Mouse (Mus musculus): ENCODE results near the gene Mcrs1.
"Not testable (repeated sequence)": the region's sequence is repeated elsewhere in the genome, so short reads cannot be mapped to it uniquely, and the experiment has no call there.

Gene Mcrs1

DNA sequence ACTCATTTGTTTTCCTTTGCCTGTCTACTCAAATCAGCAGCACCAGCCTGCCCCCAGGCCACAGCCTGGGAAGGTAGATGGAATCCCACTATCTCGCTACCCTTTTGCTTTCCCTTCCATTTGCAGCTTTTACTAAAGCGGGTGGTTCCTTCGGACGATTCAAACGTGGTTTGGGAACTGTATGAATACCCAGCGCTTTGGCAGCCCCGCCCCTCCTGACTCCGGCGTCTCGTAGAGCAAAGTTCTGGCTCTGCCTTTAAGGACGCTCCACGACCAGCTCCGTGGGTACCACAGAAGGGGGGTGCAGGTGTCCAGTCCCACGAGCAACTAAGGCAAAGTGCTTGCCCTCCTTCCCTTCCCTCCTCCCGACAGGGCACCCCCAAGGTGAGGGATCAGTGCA is 650 bp downstream of the Mcrs1 start:
- peak; percentile 52 for DNase-seq (ENCODE audit: low read depth)

DNA sequence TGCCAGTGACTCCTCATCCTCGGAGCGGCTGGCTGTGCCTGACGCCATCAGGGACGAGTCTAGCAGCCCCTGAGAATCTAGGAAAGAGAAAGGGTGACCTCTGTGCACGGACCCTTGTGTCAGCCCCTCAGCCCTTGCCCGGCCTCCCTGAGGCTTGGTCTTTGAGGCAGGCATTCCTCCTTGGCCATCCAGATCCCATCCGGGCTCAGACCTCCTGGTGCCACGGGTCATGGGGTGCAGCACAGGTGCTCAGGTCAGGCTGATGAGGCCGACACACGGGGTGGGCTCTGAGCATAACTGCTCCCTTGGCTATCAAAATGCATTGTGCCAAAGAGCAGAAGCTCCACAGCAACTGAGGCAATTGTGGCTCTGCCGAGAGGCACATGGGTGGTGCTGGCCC is 1.8 kb downstream of the Mcrs1 start:
- no peak for DNase-seq (ENCODE audit: low read depth)

DNA sequence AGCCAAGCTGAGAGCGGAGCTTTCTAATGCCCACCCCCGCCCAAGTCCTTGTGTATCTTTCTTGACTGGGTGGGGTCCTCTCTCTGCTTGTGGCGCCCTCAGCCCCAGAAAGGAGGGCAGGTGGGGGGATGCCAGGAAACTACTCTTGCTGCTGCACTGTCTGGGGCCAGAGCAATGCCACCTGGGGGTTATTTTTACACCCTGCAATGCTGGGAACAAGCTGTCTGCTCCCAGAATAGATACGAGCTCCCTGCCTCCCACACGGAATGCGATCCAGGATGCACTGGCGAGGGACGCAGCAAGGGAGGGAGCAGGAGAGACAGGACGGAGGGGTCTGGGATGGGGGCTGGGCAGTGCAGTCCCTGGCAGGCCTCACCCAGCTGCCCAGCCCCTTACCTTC is 2.8 kb downstream of the Mcrs1 start:
- DNase-seq (ENCODE audit: low read depth), result no peak

DNA sequence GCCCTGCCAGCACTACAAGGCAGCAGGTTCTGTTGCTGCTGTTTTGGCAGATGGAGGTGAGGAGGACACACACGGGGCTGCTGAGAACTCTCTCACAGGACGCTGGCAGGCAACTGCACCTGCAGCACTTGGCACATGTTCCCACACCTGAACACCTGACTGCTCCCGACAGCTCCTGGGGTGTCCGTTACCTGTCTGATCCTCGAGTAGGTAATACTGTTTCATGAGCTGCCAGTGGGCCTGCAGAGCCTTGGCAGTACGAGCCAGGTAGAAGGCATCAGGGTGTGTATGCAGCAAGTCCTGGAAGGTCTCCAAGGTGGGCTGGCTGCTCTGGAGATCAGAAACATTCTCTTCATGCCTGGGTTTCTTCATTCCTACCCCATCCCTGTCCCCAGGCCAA is 5.0 kb downstream of the Mcrs1 start:
- not testable (repeated sequence) for DNase-seq (ENCODE audit: low read depth)

DNA sequence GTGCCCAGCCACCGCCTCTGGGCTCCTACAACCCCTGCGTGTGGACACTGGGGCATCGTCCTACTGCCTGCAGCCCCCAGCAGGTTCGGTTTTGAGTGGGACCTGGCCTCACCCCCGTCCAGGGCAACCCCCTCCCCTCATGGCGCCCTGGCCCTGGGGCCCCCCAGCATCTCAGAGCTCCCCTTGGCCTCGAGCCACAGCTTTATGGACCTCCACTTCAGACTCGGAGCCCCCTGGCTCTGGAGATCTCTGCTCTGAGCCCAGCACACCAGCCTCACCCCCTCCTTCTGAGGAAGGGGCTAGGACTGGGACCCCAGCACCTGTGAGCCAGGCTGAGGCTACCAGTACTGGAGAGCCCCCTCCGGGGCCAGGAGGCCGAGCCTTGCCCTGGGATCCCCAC is 9.7 kb downstream of the Mcrs1 start:
- no peak for DNase-seq (ENCODE audit: low read depth)

DNA sequence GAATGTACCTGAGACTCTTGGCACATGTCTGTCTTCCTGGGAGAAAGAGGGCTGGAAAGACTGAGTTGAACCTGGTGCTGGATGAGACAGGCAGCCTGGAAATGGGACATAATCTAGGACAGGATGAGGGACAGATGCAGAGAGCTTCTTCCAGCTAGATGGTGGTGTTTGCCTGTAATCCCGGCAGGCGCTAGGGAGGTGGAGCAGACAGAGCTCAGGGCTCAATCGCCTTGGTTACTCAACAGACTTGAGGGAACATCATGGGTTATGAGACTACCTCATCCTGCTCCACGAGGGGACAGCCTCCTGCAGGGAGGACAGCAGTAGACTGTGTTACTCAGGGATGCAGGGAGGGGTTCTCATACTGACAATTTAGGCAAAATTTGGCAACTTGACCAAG is 10.5 kb downstream of the Mcrs1 start:
- no peak for DNase-seq (ENCODE audit: low read depth)

DNA sequence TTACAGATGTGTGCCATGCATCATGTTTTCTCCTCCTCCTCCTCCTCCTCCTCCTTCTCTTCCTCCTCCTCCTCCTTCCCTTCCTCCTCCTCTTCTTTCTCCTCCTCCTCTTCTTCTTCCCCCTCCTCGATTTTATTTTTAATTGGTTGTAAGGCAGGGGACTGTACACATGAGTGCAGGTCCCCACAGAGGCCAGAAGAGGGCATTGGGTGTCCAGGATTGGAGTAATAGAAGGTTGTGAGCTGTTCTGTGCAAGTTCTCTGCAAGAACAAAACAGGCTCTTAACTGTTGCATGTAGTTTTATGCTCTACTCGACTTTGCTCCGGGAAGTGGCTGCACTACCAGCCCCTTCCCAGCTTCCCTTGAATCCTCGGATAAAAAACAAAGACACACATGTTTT is 11.6 kb downstream of the Mcrs1 start:
- DNase-seq (ENCODE audit: low read depth), result no peak

DNA sequence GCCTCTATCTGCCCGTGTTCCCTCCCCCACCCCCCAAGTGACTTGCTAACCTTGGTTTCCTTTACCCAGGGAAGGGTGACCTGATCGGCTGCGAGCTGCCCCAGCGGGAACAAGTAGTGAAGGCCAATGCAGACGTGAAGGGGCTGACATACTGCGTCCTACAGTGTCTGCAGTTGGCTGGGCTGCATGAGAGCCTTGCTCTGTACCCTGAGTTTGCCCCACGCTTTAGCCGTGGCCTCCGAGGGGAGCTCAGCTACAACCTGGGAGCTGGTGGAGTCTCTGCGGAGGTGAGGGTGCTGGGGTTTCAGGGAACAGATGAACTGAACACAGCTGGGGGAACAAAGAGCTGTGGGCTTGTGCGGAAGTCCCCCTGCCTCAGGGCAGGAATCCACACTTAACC is 13.8 kb downstream of the Mcrs1 start:
- DNase-seq (ENCODE audit: low read depth), result peak; percentile 35

DNA sequence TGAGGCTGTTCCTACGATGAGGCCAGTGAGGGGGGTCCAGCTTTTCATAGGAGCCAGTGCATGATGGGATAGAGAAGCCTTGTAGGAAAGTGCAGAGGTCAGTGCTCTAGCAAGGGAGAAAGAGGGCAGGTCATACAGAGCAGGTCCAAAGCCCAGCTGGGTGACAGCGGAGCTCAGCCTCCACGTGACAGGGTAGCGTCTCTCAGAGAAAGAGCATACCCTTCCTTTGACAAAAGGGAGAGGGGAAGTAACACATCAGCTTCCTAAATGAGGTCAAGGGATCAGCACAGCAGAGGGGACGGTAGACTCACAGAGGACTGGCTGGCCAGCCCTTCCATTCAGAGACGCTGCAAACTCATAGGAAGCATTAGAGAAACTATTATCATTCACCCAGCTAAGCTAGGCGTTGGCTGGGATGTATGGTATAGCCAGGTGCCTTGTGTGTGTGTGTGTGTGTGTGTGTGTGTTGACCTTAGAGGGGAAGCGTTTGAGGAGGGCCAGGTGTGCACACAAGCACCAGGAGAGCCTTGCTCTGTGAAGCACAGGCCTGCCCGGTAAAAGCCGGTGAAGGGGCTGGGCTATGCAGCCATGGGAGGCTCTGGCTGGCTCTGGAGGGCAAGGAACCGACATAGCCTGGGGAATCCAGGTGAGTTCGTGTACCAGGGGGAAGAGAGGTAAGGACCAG is 17.3 kb downstream of the Mcrs1 start:
- peak; percentile 41 for DNase-seq (ENCODE audit: low read depth)

DNA sequence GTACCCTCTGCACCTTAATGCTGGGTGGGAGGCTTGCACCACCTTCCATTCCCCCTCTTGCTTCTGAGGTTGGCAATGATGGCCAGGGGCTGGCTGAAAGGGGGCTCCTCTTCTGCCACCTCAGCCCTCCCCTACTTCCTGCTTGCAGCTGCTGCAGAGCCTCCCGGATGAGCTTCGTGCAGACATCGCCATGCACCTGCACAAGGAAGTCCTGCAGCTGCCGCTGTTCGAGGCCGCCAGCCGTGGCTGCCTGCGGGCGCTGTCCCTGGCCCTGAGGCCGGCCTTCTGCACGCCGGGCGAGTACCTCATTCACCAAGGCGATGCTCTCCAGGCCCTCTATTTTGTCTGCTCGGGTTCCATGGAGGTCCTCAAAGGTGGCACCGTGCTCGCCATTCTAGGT is 18.0 kb downstream of the Mcrs1 start:
- DNase-seq (ENCODE audit: low read depth), result peak; percentile 69

DNA sequence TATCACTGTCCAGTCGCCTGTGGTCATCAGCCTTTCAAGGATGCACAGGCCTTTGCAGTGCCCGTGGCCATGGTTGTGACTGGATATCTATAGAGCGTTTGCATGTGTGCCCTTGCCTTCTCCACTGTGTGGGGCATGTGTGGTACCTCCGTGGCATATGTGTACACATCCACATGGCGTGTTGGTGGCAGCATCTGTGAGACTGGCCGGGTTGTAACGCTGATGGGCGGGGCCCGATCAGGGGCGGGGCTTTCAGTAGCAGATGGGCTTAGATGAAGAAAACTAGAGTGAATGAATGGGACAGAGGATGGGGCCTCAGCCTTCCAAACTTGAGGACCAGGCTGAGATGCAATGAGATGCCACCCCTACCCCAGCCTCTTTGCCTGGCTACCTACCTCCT is 19.8 kb downstream of the Mcrs1 start:
- no peak for DNase-seq (ENCODE audit: low read depth)

DNA sequence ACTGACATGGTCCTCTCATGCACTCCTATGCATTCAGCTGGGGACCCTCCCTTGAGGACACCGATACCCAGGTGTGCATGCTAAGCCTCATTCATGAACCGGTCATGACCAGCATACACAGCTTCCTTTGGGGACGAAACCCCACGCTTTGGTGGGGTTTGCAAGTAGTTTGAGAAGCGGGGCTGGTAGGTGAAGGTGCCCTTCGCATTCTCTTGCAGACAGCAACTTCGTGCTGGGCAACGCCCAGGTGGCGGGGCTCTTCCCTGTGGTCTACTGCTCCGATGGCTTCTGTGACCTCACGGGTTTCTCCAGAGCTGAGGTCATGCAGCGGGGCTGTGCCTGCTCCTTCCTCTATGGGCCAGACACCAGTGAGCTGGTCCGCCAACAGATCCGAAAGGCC is 25.7 kb downstream of the Mcrs1 start:
- DNase-seq (ENCODE audit: low read depth), result peak; percentile 28

DNA sequence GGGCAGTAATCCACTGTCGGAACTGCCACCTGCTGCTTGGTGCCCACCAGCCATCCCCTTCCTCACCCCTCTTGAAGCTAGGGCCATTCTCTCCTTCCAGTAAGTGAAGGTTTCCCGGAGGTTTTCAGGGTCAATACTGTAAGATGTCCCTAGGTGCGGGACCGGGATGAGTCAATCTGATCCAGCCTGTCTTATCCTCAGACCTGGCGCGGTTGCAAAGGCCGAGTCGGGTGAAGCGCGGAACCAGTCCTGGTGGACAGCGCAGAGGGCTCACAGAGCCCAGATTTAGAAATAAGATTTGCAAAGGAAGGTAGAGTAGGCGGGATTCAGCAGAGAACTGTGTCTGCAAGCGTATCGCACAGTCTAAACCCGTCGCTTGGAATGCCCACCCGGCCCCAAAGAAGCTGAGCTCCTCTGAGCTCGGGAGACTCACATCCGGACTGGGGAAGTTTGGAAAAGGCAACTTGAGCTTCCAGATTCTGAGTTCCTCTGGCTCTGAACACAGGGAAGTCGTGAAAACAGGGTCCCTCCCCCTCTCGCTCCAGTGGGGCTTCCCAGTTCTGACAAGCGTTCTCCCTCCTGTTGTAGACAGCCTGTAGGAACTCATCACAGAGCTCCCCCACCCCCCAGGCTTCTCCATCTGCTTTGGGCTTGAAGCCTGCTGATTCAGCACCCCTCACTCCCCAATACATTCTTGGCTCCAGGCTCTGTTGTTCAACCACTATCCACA is 26.5 kb downstream of the Mcrs1 start:
- peak; percentile 39 for DNase-seq (ENCODE audit: low read depth)

DNA sequence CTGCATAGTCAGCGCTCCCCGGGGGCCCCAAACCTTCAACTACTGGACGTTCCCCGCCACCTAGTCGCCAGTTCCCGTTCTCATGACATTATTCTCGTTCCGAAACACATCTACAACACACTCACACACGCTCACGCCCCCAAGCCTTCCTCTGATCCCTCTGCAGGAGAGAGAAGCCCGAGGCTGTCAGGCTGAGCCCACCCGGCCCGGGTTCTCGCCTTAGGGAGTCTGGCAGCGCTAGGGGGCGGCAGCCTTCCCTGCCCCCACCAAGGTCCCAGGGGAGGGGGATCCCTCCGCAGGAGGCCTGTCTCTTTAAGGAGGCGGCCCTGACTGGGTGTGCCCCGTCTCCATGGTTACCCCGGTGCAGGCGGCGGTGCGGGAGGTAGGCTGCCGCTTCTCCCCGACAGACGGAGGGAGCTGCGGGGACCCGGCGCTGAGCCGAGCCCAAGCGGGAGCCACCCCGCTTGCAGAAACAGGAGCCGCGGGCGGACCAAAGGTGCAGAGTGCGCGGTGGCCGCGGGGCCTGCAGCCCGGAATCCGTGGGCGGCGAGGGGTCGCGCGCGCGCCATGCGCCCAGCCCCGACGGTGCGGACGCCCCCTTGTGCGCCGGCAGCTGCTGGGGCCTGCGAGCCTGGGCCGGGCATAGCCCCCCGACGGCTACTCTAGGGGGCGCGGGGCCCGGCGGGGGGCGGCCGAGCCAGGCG is 27.4 kb downstream of the Mcrs1 start, which contains the start of gene Kcnh3:
Kcnh3 (plus strand) TSS at position 654 of the 704 bp plus-strand sequence.
- peak; percentile 80 for DNase-seq (ENCODE audit: low read depth)

DNA sequence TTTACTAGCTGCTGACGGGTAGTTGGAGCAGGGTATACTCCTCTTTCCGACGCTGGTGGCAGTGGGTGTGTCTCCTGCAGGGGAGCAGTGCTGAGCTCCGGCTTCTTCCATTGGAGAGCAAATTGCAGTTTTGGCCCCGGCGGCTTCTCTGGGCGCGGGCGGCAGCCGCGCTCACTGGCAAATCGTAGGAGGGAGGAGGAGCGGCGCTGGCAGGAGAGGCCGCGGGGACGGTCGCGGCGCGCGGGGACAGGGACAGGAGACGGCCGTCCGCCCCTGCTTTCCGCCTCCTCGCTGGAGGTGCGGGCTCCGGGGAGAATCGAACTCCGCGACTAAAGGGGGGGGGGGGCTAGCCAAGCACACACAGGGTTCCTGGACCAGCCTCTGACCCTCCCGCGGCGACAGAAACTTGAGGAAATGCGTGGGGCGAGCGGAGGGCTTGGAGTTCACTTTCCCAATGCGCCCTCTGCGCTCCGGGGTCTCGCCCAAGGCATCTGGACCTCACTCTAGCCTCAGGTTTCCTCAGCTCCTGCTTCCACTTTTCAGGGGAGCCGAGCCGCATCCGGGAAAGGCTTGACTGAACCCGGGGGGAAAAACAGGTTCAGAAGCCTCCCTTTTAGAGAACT is 28.1 kb downstream of the Mcrs1 start:
- DNase-seq (ENCODE audit: low read depth), result peak; percentile 65

DNA sequence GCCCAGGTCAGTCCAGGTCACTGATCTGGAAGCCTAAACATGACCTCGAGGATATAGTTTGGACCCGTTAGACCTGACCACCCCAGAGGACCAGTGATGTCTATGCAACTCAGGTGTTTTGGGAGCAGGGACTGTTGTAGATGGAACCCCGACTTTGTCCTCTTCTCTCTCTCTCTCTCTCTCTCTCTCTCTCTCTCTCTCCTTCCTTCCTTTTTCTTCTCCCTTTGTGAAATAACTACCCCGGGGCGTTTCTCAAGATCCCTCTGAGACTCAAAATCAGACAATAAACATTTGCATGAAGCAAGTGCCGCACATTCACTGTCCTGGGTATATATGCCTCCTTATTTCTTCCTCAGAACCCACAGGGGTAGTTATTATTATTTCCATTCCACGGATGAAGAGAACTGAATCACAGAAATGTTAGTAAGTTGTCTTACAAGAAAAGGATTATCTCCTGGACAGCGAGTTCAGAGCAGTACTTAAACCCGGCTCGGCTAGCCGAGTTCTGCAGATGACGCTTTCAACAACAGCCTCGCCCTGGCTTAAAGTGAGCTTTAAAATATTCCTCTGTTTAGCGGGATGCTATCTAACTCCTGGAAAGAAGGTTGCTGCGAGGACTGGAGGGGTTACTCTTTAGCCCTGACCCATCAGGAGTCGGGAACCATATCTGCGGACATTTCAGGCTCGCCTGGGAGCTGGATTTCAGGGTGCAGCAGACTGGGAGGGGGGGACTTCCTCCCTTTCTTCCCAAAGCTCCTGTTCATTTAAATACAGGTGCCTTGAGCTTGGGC is 28.8 kb downstream of the Mcrs1 start:
- peak; percentile 34 for DNase-seq (ENCODE audit: low read depth)

DNA sequence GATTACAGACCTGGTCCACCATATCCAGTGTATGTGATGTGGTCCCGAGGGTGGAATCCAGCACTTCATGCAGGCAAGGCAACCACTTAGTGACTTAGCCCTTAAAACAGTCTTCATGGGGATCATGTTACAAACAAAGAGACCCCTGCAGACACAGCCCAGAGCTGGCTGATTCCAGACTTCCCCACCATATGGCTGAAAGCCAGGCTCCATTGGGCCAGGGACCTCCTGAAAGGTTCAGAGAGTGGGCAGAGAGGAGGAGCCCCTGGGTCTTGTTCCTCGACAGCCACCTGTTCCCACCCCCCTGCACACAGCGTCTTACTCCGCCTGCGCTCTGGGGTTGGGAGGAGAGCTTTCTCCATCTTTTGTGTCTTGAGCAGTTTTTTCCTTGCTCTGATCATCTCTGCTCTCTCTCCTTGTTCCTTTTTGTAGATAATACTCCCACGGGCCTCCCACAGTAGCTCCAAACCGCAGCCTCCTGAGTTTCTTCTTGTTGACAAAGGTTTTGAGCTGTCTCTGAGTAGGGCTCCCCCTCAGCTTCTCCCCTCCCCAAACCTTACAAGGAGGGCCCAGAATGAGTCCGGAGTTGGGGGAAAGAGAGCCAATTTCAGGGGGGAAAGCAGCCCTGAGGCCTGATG is 30.3 kb downstream of the Mcrs1 start:
- DNase-seq (ENCODE audit: low read depth), result no peak

DNA sequence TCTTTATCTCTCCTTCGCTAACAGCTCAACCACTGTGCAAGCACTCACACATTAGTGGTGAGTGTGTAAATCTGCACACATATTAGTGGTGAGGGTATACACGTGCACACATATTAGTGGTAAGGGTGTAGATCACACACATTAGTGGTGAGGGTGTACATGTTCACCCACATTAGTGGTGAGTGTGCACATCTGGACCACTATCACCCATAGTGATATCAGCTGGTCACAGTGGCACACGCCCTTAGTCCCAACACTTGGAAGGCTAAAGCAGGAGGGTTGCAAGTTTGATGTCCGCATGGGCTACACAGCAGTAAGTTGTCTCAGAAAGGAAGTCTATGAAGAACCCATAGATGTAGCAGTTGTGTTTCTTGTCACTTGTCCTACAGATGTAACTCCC is 34.1 kb downstream of the Mcrs1 start:
- no peak for DNase-seq (ENCODE audit: low read depth)

DNA sequence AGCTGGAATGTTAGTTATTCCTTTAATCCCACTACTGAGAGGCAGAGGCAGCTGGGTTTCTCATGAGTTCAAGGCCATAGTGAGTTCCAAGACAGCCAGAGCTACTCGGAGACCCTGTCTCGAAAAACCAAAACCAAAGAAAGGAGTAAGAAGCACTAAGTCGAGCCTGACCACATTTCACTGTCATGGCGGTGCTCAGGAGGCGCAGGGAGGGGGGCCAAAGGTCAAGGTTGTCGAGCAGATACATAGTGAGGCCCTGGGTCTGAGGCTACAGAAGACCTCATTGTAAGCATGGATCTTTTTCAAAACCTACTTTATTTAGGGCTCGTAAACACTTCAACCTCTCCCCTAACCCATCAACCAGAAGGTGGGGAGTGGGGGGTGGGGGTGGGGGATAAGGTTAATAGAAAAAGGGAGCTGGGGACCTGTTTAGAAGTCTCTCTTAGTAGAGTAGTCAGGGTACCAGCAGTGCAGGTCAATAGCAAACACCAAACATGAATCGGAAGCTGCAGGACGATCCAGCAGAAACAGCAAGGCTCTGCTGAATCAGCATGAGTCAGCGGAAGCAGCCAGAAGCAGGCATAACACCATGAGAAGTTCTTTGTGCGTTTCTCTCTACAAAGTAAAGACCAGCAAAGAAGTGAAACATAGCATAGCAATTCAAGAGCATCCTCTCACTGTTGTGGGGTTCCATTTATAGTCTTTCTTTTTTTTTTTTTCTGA is 35.9 kb downstream of the Mcrs1 start:
- DNase-seq (ENCODE audit: low read depth), result no peak

DNA sequence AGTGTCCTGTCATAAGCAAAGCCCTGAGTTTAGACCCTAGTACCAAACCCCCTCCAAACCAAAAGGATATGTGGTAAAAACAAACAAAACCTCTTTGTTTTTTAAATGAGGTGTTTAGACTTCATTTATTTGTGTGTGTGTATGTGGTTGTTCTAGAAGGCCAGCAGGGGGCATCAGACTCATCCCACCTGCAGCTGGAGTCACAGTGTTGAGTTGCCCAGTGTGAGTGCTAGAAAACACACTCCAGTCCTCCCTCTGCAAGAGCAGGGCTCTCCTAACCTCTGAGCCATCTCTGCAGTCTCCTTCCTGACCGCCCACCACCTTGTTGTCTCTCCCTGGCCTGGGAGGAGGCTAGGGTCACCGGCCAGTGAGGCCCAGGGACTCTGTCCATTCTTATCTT is 36.8 kb downstream of the Mcrs1 start:
- peak; percentile 74 for DNase-seq (ENCODE audit: low read depth)

DNA sequence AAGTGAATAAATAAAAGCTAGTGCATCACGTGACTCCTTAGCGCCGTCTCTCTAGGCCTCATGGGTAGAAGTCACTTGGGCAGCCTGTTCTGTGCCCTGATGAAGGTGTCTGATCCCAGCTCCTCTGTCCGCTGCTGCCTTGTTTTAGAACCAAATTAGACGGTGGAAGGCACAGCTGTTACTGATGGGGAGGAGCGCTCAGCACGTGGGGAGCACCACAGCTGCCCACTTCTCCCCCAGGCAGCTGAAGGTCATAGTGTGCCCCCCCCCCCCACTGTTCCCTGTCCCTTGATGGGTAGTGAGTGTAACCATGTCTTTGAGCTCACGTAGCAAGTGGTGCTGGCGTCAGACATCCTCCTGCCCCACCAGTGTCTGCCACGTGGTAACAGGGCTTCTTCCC is 38.6 kb downstream of the Mcrs1 start:
- DNase-seq (ENCODE audit: low read depth), result no peak
